Mouse (Mus musculus): ENCODE results near the gene Zfp777. TPM values are rescaled to one million over a fixed set of nuclear protein-coding genes. Genes with fewer than 3 reads are reported as not detected.

Zfp777 gene
- polyA plus RNA-seq, 2 experiments: 9.3 to 24.8 TPM

DNA sequence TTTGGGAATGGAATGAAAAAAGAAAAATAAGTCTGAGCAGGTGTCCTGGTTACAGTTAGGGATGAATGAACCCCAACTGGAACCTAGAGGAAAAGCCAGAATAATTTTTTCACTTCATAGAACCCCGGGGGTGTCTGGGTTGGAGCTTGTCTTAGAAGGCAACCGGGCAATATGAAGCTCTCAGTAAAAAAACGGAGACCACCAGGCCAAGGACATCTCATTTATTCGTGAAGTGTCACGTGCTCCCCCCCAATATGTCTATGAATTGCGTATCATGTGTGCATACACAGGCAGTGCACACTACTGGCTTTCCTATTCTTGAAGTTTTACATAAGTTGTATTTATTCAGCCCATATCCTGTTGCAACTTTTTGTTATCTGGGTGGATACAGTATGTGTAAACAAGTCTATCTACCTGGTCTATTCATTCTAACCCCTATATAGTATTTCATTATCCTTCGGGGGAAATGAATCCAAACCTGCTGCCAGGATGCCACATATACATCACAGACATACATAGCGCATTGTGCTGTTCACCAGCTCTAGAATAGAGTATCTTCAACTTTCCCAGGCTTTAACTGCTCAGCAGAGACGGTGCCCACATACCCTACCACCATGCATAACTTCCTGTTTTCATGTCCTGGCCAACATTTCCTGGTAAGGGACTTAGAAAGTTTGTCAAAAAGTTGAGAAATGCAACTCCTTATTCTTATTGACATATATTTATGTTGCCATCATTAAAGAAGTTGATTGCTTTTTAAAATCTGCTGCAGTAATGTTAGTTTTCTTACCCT is 758 bp upstream of the Zfp777 start:
- peak overlapping the region; percentile 62 for H3K4me2 ChIP-seq (replicated peaks; ENCODE audit: low read depth, low read length, severe bottlenecking)
- H3K9ac ChIP-seq (ENCODE audit: low read depth, low read length, severe bottlenecking): peak overlapping the region; percentile 90
- no peak for DNase-seq (ENCODE audit: low spot score)
- no peak for TF ChIP-seq POLR2A (IDR thresholded peaks at IDR 0.05; ENCODE audit: borderline replicate concordance, extremely low read depth, insufficient read depth, insufficient read length)
- no peak for ATAC-seq (ENCODE audit: low FRiP score, low read depth)
- WGBS: 58% methylated on average over 9 of the region's 9 CpGs
- H3K9me3 ChIP-seq (ENCODE audit: control insufficient read depth, low read length): no peaks in the 10 kb centered on the region
- peaks cover 10% of the 10 kb centered on the region; the same call in 1 of the 2 replicates for H3K4me1 ChIP-seq (ENCODE audit: control insufficient read depth, insufficient read depth, low read length)
- no peaks in the 10 kb centered on the region for H3K27me3 ChIP-seq (ENCODE audit: control insufficient read depth, insufficient read depth, low read length)
- H3K4me3 ChIP-seq (replicated peaks; ENCODE audit: low read length): peak overlapping the region; percentile 74
- 0 out of 2 replicates have a peak overlapping the region, but pooled peaks have one; percentile 89 for H3K27ac ChIP-seq (replicated peaks; ENCODE audit: low read depth, low read length)
- H3K36me3 ChIP-seq (ENCODE audit: control insufficient read depth, insufficient read depth, low read length): 0 out of 2 replicates have a peak, but pooled peaks cover 3% of the 10 kb centered on the region

DNA sequence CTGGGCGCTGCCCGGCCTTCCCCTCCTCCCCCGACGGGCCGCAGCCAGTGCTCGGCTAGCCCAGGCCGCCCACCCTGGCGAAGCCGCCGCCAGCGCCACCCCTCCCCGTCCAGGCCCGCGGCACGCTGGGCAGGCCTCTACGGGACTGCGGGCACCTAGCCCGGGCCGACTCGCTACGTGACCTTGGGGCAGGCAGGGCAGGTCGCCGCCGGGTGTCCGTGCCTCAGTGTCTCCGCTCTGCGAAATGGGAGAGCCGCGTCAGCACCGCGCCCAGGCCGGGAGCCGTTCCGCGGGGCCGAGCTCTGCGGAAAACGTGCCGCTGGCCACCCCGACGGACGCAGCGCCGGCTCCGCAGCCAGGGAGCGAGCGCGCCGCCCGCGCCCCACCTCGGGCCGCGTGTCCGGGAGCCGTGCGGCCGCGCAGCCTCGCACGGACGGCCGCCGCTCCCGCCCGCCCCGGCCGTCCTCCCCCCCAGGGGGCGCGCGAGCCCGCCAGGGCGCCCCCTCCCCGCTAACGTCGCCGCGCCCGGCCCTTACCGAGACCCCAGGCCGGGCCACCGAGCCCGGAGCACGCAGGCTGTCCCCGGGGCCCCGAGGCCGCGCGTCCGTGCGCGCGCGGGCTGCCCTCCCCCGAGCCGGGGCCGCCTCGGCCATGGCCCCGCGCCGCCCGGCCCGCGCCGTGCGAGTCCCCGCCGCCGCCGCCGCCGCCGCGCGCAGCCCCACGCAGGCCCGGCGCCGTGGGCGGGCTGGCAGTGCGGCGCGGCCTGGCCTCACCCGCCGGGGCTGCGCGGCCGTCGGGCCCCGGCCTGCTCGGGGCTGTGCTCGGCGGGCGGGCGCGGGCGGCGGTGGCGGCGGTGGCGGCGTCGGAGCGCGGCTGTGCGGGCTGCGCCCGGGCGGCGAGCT is 1.0 kb downstream of the Zfp777 start:
- Histone ChIP-seq H3K9me3 (ENCODE audit: control insufficient read depth, low read length) (no peaks in the 10 kb centered on the region), H3K27ac (replicated peaks; ENCODE audit: low read depth, low read length) (peak overlapping the region; percentile 89), H3K4me1 (ENCODE audit: control insufficient read depth, insufficient read depth, low read length) (peaks cover 10% of the 10 kb centered on the region; the same call in 1 of the 2 replicates), H3K4me3 (replicated peaks; ENCODE audit: low read length) (peak overlapping the region; percentile 74), H3K4me2 (replicated peaks; ENCODE audit: low read depth, low read length, severe bottlenecking) (peak overlapping the region; percentile 88), H3K27me3 (ENCODE audit: control insufficient read depth, insufficient read depth, low read length) (no peaks in the 10 kb centered on the region), H3K36me3 (ENCODE audit: control insufficient read depth, insufficient read depth, low read length) (peaks cover 20% of the 10 kb centered on the region), H3K9ac (ENCODE audit: low read depth, low read length, severe bottlenecking) (peak overlapping the region; percentile 90)
- TF ChIP-seq POLR2A (IDR thresholded peaks at IDR 0.05; ENCODE audit: borderline replicate concordance, extremely low read depth, insufficient read depth, insufficient read length): no peak
- WGBS: 2% methylated on average over 29 of the region's 150 CpGs
- peak; percentile 64 for ATAC-seq (ENCODE audit: low FRiP score, low read depth)
- no peak for DNase-seq (ENCODE audit: low spot score)

DNA sequence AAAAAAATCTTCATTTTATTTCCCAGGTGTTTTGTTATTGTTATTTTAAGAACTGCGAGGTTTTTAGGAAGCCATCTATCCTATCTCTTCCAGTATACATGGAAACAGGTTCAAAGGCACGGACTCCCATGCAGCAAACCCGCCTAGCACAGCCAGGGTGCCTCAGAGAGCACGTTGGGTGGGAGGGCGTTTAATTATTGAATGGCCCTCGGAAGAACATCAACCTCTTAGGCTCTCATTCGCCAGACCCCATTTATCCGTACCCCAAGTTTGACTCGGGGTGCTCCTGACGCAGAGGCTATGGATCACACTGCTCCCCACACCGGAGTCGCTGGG is 1.6 kb downstream of the Zfp777 start:
- Histone ChIP-seq H3K4me2 (replicated peaks; ENCODE audit: low read depth, low read length, severe bottlenecking) (peak overlapping the region; percentile 88), H3K27ac (replicated peaks; ENCODE audit: low read depth, low read length) (no peak overlapping the region), H3K9me3 (ENCODE audit: control insufficient read depth, low read length) (no peaks in the 10 kb centered on the region), H3K4me3 (replicated peaks; ENCODE audit: low read length) (peak overlapping the region; percentile 74), H3K4me1 (ENCODE audit: control insufficient read depth, insufficient read depth, low read length) (peaks cover 10% of the 10 kb centered on the region; the same call in 1 of the 2 replicates), H3K36me3 (ENCODE audit: control insufficient read depth, insufficient read depth, low read length) (peaks cover 24% of the 10 kb centered on the region), H3K9ac (ENCODE audit: low read depth, low read length, severe bottlenecking) (peak overlapping the region; percentile 90), H3K27me3 (ENCODE audit: control insufficient read depth, insufficient read depth, low read length) (no peaks in the 10 kb centered on the region)
- DNase-seq (ENCODE audit: low spot score) (no peak), ATAC-seq (ENCODE audit: low FRiP score, low read depth) (no peak)
- TF ChIP-seq POLR2A (IDR thresholded peaks at IDR 0.05; ENCODE audit: borderline replicate concordance, extremely low read depth, insufficient read depth, insufficient read length): no peak
- WGBS: 8% methylated on average over 11 of the region's 12 CpGs

DNA sequence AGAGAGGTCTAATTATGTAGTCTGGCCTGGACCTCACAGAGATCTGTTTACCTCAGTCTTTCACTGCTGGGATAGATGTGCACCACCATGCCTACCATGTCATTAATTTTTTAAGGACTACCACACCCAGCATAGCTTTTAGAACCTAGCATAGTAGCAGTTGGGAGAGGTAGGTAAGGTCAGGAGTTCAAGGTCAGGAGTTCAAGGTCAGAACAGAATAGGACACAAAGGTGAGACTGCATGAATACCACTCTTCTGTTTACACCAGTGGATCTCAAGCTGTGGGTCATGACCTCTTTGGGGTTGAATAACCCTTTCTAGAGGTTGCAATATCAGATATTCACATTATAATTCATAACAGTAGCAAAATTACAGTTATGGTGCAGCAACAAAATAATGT is 16.1 kb downstream of the Zfp777 start:
- no peak for TF ChIP-seq POLR2A (IDR thresholded peaks at IDR 0.05; ENCODE audit: borderline replicate concordance, extremely low read depth, insufficient read depth, insufficient read length)
- Histone ChIP-seq H3K27ac (replicated peaks; ENCODE audit: low read depth, low read length) (no peak overlapping the region), H3K9me3 (ENCODE audit: control insufficient read depth, low read length) (no peaks in the 10 kb centered on the region), H3K4me1 (ENCODE audit: control insufficient read depth, insufficient read depth, low read length) (no peaks in the 10 kb centered on the region), H3K36me3 (ENCODE audit: control insufficient read depth, insufficient read depth, low read length) (peaks cover 93% of the 10 kb centered on the region), H3K4me2 (replicated peaks; ENCODE audit: low read depth, low read length, severe bottlenecking) (no peak overlapping the region), H3K4me3 (replicated peaks; ENCODE audit: low read length) (no peak overlapping the region), H3K9ac (ENCODE audit: low read depth, low read length, severe bottlenecking) (no peak overlapping the region), H3K27me3 (ENCODE audit: control insufficient read depth, insufficient read depth, low read length) (no peaks in the 10 kb centered on the region)
- ATAC-seq (ENCODE audit: low FRiP score, low read depth) (no peak), DNase-seq (ENCODE audit: low spot score) (no peak)

DNA sequence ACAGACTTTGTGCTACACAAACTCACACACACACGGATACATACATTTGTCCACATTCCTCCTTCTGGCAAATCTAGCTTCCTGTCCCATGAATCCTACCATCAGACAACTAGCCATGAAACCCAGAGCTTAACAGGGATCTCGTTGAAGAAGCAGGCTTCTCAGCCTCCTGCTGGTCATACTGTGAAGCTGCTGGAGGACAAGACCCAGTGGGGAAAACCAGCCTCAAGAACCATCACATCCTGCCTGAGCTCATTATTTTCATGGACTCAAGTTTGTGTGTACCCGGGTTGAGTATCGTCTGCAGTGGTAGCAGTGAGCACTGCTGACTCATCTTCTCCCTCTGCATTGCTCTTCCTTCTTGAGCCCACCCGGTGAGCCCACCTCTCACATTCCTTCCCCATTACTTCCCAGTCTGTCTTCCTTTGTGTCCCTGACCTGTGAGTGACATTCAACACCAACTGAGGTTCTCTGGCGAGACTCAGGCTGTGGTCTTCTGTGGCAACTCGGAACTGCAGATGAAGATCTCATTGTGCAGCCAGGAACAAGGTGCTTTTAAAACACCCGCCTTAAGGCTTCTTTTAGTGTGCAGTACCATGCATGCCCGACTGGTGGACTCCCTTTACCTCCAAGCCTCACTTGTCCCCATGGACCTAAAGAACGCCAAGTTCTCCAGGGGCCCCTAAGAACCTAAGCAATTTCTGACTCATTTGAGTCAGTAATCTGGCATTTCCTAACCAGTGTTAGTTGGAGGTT is 22.6 kb downstream of the Zfp777 start:
- H3K27me3 ChIP-seq (ENCODE audit: control insufficient read depth, insufficient read depth, low read length): no peaks in the 10 kb centered on the region
- no peak overlapping the region for H3K27ac ChIP-seq (replicated peaks; ENCODE audit: low read depth, low read length)
- H3K9me3 ChIP-seq (ENCODE audit: control insufficient read depth, low read length): peaks cover 27% of the 10 kb centered on the region
- H3K4me3 ChIP-seq (replicated peaks; ENCODE audit: low read length): no peak overlapping the region
- no peak overlapping the region for H3K9ac ChIP-seq (ENCODE audit: low read depth, low read length, severe bottlenecking)
- WGBS: 84% methylated on average over 10 of the region's 10 CpGs
- TF ChIP-seq POLR2A (IDR thresholded peaks at IDR 0.05; ENCODE audit: borderline replicate concordance, extremely low read depth, insufficient read depth, insufficient read length): no peak
- no peak for DNase-seq (ENCODE audit: low spot score)
- no peak for ATAC-seq (ENCODE audit: low FRiP score, low read depth)
- H3K36me3 ChIP-seq (ENCODE audit: control insufficient read depth, insufficient read depth, low read length): peaks cover 84% of the 10 kb centered on the region
- no peak overlapping the region for H3K4me2 ChIP-seq (replicated peaks; ENCODE audit: low read depth, low read length, severe bottlenecking)
- H3K4me1 ChIP-seq (ENCODE audit: control insufficient read depth, insufficient read depth, low read length): no peaks in the 10 kb centered on the region

All from limb, embryonic 14.5 days (tissue).